Mouse (Mus musculus) spleen, postnatal 14 days (tissue): ENCODE results near the gene Sppl2b.
A peak's percentile ranks its signal among the peaks of the same experiment; 100 is the strongest.

Experiments
- DNase-seq, 2 experiments: peaks; one replicate each; pipeline ENCODE4 v3.0.0; 2021 to 2022; ENCODE audit warnings: low spot score in 2 of 2

Sppl2b gene

GRCm38 (mm10) chr10:80845055-80845693 lies 9.9 kb upstream of the Sppl2b start:
- DNase-seq: no peak

- no peak for DNase-seq
Measured at GRCm38 (mm10) chr10:80845732-80846131, 9.3 kb upstream of the Sppl2b start.

GRCm38 (mm10) chr10:80848571-80848970 lies 6.5 kb upstream of the Sppl2b start:
- DNase-seq: peak; percentile 39 to 65

- peak; percentile 21 to 25 for DNase-seq
Measured at GRCm38 (mm10) chr10:80855749-80856073, 636 bp downstream of the Sppl2b start.

- DNase-seq: peak in 1 of 2 experiments; percentile 26
Measured at GRCm38 (mm10) chr10:80856267-80856666, 1.2 kb downstream of the Sppl2b start.

GRCm38 (mm10) chr10:80856908-80857307 lies 1.8 kb downstream of the Sppl2b start:
- DNase-seq: peak; percentile 55 to 59

- DNase-seq: no peak
Measured at GRCm38 (mm10) chr10:80857386-80857785, 2.3 kb downstream of the Sppl2b start.

- peak; percentile 40 to 53 for DNase-seq
Measured at GRCm38 (mm10) chr10:80857848-80858247, 2.8 kb downstream of the Sppl2b start.

GRCm38 (mm10) chr10:80858350-80858935 lies 3.4 kb downstream of the Sppl2b start:
- peak; percentile 45 to 62 for DNase-seq

GRCm38 (mm10) chr10:80862305-80862704 lies 7.2 kb downstream of the Sppl2b start:
- DNase-seq: no peak

GRCm38 (mm10) chr10:80864446-80864845 lies 9.4 kb downstream of the Sppl2b start:
- no peak for DNase-seq

GRCm38 (mm10) chr10:80870993-80871392 lies 15.9 kb downstream of the Sppl2b start:
- no peak for DNase-seq

- no peak for DNase-seq
Measured at GRCm38 (mm10) chr10:80871581-80871980, 16.5 kb downstream of the Sppl2b start, which contains the start of gene Tmprss9. Gene Tmprss9, plus strand, starts transcription at chr10:80871848.

- no peak for DNase-seq
Measured at GRCm38 (mm10) chr10:80874035-80874434, 19.0 kb downstream of the Sppl2b start.

- DNase-seq: peak; percentile 51 to 65
Measured at GRCm38 (mm10) chr10:80876028-80876427, 21.0 kb downstream of the Sppl2b start.

GRCm38 (mm10) chr10:80876594-80876993 lies 21.5 kb downstream of the Sppl2b start:
- DNase-seq: no peak

GRCm38 (mm10) chr10:80880131-80880641 lies 25.1 kb downstream of the Sppl2b start:
- DNase-seq: peak; percentile 69 to 80

GRCm38 (mm10) chr10:80880901-80881300 lies 25.8 kb downstream of the Sppl2b start:
- DNase-seq: no peak

GRCm38 (mm10) chr10:80881301-80881700 lies 26.2 kb downstream of the Sppl2b start:
- peak; percentile 77 to 86 for DNase-seq

GRCm38 (mm10) chr10:80887181-80887580 lies 32.1 kb downstream of the Sppl2b start:
- no peak for DNase-seq

- no peak for DNase-seq
Measured at GRCm38 (mm10) chr10:80895100-80895499, 40.0 kb downstream of the Sppl2b start.

GRCm38 (mm10) chr10:80895697-80896096 lies 40.6 kb downstream of the Sppl2b start:
- DNase-seq: no peak
